Mouse (Mus musculus) olfactory bulb, adult 2 months (tissue): Measurements from ENCODE around the gene 4932438H23Rik.

Experiments used
- CTCF ChIP-seq: fragments of 200-500 bp; IDR thresholded peaks from 2 replicates; pipeline ENCODE4 v1.5.1; 2012; ENCODE audit warnings: low read depth, mild to moderate bottlenecking, low read length, moderate library complexity; ENCODE audit not compliant: insufficient read depth
- POLR2A ChIP-seq: fragments of 200-500 bp; IDR thresholded peaks from 2 replicates; pipeline ENCODE4 v1.6.1; 2012; ENCODE audit warnings: mild to moderate bottlenecking, low read depth, low read length, moderate library complexity; ENCODE audit not compliant: insufficient read depth

GRCm38 (mm10) chr16:91020842-91021483 lies 74.0 kb downstream of the 4932438H23Rik start:
- no peak for TF ChIP-seq CTCF
- TF ChIP-seq POLR2A, result no peak
